Mouse (Mus musculus) forebrain, embryonic 15.5 days (tissue): ENCODE measurements around the gene Mdp1. TPM values are rescaled to one million over a fixed set of nuclear protein-coding genes. Genes with fewer than 3 reads are reported as not detected.
A peak's percentile ranks its signal among the peaks of the same experiment; 100 is the strongest.

ENCODE experiments used
- ATAC-seq: fragments of 200-750 bp; cut with Nextera tagmentation; replicated peaks from 2 replicates; pipeline ENCODE4 v1.8.0; 2017; ENCODE audit warnings: mild to moderate bottlenecking, moderate TSS enrichment, moderate library complexity
- H3K27ac ChIP-seq: fragments of 300-500 bp; sonication (generic); replicated peaks from 2 replicates; pipeline ENCODE4 v1.5.1; 2015; ENCODE audit warnings: mild to moderate bottlenecking, inconsistent platforms
- H3K27me3 ChIP-seq: fragments of 300-500 bp; sonication (generic); 2 replicates; pipeline ENCODE4 v1.6.1; 2015; ENCODE audit warnings: inconsistent platforms
- H3K36me3 ChIP-seq: fragments of 300-500 bp; sonication (generic); 2 replicates; pipeline ENCODE4 v1.6.1; 2015; ENCODE audit warnings: mild to moderate bottlenecking, inconsistent platforms
- H3K4me1 ChIP-seq: fragments of 300-500 bp; sonication (generic); 2 replicates; pipeline ENCODE4 v1.6.1; 2015; ENCODE audit warnings: inconsistent platforms
- H3K4me2 ChIP-seq: fragments of 300-500 bp; sonication (generic); replicated peaks from 2 replicates; pipeline ENCODE4 v1.6.1; 2015; ENCODE audit warnings: mild to moderate bottlenecking, inconsistent platforms
- H3K4me3 ChIP-seq: fragments of 300-500 bp; sonication (generic); 2 replicates; pipeline ENCODE4 v1.5.1; 2015; ENCODE audit warnings: mild to moderate bottlenecking, inconsistent platforms
- H3K9ac ChIP-seq: fragments of 300-500 bp; sonication (generic); replicated peaks from 2 replicates; pipeline ENCODE4 v1.6.1; 2015; ENCODE audit warnings: mild to moderate bottlenecking, inconsistent platforms
- H3K9me3 ChIP-seq: fragments of 300-500 bp; sonication (generic); 2 replicates; pipeline ENCODE4 v1.6.1; 2016; ENCODE audit warnings: inconsistent platforms
- WGBS: fragments of 180-500 bp; shearing (Covaris S2); methylation state at CpG from one replicate; pipeline ENCODE4 v1.1.7; 2015; ENCODE audit warnings: mixed read lengths; 5-methylcytosine and 5-hydroxymethylcytosine counted together
- polyA plus RNA-seq: library from polyadenylated mRNA; unstranded; fragments of >200 nt; fragmentation: Nextera tagmentation; extraction: Ambion mirVana; gene quantifications from 2 replicates; pipeline ENCODE4 v1.2.1, GENCODE M21; 2015

The Mdp1 gene
- polyA plus RNA-seq, 1 experiment from 2014 or later: 66.0 TPM

DNA sequence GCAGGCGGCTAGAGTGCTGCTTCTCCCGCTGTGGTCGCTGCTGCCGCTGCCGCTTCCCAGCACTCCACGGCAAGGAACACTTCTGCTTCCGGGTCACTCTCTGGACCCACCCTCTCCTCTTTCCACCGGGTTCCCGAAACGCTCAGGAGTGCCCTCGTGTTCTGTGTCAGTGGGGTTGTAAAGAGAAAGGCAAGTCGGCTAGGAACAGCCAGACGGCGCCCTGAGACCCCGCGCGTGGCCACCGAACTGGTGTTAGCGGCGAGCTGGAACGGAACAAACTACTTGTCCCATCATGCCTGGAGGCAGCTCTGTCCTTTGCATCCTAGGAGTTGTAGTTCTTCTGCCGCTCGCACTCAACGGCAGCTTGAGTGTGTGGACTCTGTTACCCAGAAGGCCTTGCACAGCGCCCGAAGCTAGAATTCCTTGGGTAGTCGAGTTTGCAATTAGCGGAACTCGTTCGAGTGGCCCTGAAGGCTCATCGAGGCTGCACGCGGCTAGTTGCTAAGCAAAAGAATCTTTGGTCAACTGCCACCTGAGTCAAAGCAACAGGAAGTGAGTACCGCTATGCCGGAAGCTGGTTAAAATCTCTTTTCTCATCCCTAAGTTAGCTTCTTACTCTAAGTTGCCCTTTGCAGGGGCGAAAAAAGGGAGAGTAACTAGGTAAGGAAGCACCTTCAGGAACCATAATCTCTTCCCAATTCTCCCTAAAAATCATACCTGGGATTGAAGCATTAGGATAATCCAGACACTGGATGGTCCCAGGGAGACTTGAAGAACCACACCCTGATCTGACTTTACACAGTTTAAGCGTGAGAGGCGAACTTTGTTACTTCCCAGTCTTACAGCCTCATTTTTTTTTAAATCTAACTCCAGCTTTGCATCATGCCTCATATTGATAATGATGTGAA, 11.8 kb upstream of the Mdp1 start, which contains the start of the genes Gmpr2 and Nedd8:
Gmpr2 (plus strand) TSS at position 109 of the 908 bp plus-strand sequence.
Nedd8 (minus strand) TSS at position 292 of the 908 bp plus-strand sequence.
- peak within 1 kb of the TSS; percentile 70 for H3K4me3 ChIP-seq
- peaks cover 21% of the 10 kb centered on the region for H3K36me3 ChIP-seq
- H3K27me3 ChIP-seq: no peaks in the 10 kb centered on the region
- peak; percentile 99 for ATAC-seq
- H3K27ac ChIP-seq: peak within 1 kb of the TSS; percentile 90
- WGBS: under 1% methylated on average over 38 of the region's 38 CpGs
- peaks cover 34% of the 10 kb centered on the region for H3K4me1 ChIP-seq
- peak within 1 kb of the TSS; percentile 70 for H3K9ac ChIP-seq
- no peaks in the 10 kb centered on the region for H3K9me3 ChIP-seq
- H3K4me2 ChIP-seq: peak within 1 kb of the TSS; percentile 83

DNA sequence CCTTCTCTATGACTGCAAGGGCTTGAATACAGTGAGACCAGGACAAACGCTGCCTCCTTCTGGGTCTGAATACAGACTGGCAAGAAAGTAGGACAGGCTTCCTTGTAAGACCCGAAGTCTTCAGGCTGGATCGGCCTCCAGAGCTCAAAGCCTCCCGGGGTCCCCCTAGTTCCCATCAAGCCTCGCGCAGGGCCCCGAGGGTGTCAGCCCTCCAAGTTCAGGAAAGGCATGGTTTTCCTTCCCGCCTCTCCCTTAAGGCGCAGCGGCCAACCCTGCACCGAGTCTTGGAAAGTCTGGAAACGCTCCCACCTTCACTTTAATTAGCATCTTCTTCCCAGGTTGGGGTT, 11.2 kb upstream of the Mdp1 start:
- Histone ChIP-seq H3K4me1 (peaks cover 34% of the 10 kb centered on the region), H3K27ac (peak overlapping the region; percentile 90), H3K36me3 (peaks cover 15% of the 10 kb centered on the region), H3K4me2 (peak overlapping the region; percentile 83), H3K4me3 (peak overlapping the region; percentile 70), H3K9me3 (no peaks in the 10 kb centered on the region), H3K9ac (peak overlapping the region; percentile 70), H3K27me3 (no peaks in the 10 kb centered on the region)
- peak; percentile 71 for ATAC-seq
- under 1% methylated on average over 12 of the region's 12 CpGs for WGBS

DNA sequence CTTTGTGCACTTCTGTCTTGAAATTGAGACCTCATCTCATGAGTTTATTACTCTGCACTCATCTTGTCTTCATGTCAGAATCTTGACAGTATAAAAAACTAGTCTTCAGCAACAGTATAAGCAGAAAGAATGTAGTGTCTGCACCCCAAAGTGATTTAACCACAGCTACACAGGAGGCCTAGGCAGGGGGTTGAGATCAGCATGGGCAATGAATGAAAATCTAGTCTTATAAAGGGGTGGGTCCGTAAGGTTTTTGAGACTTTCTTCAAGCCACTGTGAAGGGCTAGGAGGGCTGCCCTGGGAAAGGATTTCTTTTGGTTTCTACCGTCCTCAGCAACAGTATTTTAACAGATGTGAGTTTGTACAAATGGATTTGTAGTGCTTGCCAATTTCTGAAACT, 328 bp upstream of the Mdp1 start:
- Histone ChIP-seq H3K4me1 (peaks cover 10% of the 10 kb centered on the region), H3K36me3 (peaks cover 32% of the 10 kb centered on the region), H3K4me2 (peak overlapping the region; percentile 56), H3K27me3 (no peaks in the 10 kb centered on the region), H3K9me3 (no peaks in the 10 kb centered on the region), H3K4me3 (peak overlapping the region; percentile 66), H3K9ac (no peak overlapping the region), H3K27ac (peak overlapping the region; percentile 86)
- ATAC-seq: no peak; the same call in 1 of the 2 replicates
- WGBS: 35% methylated on average over 2 of the region's 2 CpGs

DNA sequence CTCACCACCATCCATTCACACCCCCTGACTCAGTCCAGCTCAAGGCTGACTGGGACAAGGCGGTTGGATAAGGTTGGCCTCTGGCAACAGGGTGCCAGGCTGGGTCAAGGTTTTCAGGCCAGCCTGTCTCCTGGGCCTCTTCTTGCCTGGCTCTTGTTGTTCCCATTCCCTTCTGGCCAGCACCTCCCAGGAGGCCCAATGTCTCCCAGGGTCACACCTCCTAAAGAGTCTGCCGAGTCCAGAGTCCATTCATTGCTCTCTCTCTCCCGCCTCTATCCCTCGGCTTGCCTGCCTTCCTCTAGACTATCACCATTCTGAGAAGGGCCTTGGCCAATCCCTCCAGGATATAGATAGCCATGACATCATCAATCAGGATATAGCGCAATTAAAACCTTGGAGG, 2.3 kb downstream of the Mdp1 start:
- H3K4me1 ChIP-seq: peaks cover 10% of the 10 kb centered on the region
- 95% methylated on average over 5 of the region's 5 CpGs for WGBS
- H3K36me3 ChIP-seq: peaks cover 26% of the 10 kb centered on the region
- no peak overlapping the region for H3K4me2 ChIP-seq
- H3K9ac ChIP-seq: no peak overlapping the region
- H3K27me3 ChIP-seq: no peaks in the 10 kb centered on the region
- H3K4me3 ChIP-seq: no peak overlapping the region
- no peak overlapping the region for H3K27ac ChIP-seq
- no peak for ATAC-seq
- no peaks in the 10 kb centered on the region for H3K9me3 ChIP-seq

DNA sequence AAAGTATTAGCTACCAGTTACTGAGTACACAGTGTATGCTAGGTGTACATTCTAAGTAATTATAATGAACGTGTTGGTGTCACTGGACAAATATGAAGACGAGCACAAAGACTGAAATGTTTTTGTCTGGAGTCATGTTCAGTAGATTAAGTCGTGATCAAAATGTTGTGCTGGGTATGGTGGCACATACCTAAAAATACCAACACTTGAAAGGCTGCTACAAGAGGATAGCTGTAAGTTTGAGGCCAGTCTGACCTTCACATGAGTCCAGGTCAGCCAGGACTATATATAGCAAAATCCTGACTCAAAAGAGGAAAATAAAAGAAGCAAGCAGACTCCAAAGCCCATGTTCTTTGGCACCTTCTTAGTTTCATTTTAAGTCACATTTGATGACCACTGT, 3.4 kb downstream of the Mdp1 start:
- Histone ChIP-seq H3K4me1 (peaks cover 10% of the 10 kb centered on the region), H3K4me3 (no peak overlapping the region), H3K27me3 (no peaks in the 10 kb centered on the region), H3K27ac (no peak overlapping the region), H3K9ac (no peak overlapping the region), H3K4me2 (no peak overlapping the region), H3K36me3 (peaks cover 18% of the 10 kb centered on the region), H3K9me3 (no peaks in the 10 kb centered on the region)
- ATAC-seq: no peak
- 90% methylated on average over 3 of the region's 3 CpGs for WGBS

DNA sequence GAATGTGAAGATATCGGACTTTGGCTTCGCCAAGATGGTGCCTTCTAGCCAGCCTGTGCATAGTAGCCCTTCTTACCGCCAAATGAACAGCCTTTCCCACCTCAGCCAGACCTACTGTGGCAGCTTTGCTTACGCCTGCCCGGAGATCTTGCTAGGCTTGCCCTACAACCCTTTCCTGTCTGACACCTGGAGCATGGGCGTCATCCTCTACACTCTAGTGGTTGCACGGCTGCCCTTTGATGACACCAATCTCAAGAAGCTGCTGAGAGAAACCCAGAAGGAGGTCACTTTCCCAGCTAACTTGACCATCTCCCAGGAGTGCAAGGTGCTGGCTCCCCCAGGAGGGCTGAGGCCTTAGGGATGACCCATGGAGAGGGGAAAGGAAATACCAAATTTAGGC, 8.8 kb downstream of the Mdp1 start:
- Histone ChIP-seq H3K4me3 (no peak overlapping the region), H3K27ac (no peak overlapping the region), H3K9me3 (no peaks in the 10 kb centered on the region), H3K4me1 (no peaks in the 10 kb centered on the region), H3K4me2 (no peak overlapping the region), H3K9ac (no peak overlapping the region), H3K27me3 (no peaks in the 10 kb centered on the region), H3K36me3 (no peaks in the 10 kb centered on the region)
- no peak for ATAC-seq
- 90% methylated on average over 7 of the region's 7 CpGs for WGBS

DNA sequence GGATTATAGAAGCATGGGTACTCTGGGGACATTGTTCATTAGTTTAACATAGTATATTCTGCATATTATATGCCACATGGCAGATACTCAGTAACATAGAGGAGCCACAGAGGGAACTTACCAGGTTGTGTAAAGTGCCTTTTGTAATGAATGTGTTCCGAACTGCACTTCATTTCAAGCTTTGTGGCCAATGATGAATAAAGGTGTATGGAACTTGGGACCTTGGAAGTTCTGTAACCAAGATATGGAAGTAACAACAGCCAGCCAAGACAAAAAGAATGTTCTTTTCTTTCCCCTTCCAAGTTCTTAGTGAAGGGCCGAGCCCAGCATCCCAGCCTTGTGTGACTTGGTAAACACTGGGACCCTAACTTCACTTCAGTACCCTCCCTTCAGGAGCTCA, 10.4 kb downstream of the Mdp1 start, which contains the start of gene Tssk4:
Tssk4 (plus strand) TSS at position 301 of the 400 bp plus-strand sequence.
- WGBS: 97% methylated on average over 2 of the region's 2 CpGs
- no peak within 1 kb of the TSS for H3K4me2 ChIP-seq
- no peak for ATAC-seq
- H3K27me3 ChIP-seq: no peaks in the 10 kb centered on the region
- H3K9me3 ChIP-seq: no peaks in the 10 kb centered on the region
- H3K36me3 ChIP-seq: no peaks in the 10 kb centered on the region
- no peak within 1 kb of the TSS for H3K4me3 ChIP-seq
- H3K4me1 ChIP-seq: peaks cover 4% of the 10 kb centered on the region
- H3K27ac ChIP-seq: no peak within 1 kb of the TSS
- H3K9ac ChIP-seq: no peak within 1 kb of the TSS

DNA sequence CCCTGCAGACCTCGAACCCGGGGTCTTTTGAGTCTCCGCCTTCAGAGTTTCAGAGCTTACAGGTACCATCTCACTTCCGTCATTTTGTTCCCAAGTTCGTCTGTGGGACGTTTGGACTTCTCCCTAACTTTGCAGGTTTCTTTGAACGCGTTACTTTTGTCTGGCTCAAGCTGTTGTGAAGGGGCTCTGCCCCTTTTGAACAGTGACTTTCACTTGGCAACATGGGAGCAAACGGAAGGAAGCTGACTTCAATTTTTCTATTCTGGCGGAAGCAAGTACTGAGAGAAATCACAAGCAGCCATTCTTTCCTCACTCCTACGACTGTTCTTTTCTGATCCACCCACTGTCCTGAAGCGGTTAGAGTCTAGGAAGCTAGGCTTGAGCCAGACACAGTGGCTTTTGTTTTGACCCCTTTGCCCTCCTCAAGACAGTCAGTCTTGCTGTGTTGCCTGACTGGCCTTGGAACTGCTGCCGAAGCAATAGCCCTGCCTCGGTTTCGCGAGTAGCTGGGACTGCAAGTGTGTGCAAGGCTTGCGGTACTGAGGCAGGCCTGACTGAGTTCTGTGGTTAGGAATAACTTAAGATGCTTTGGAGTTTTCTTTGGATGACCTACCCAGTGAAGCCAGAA, 15.9 kb downstream of the Mdp1 start:
- Histone ChIP-seq H3K4me1 (peaks cover 22% of the 10 kb centered on the region), H3K36me3 (peaks cover 18% of the 10 kb centered on the region), H3K9me3 (no peaks in the 10 kb centered on the region), H3K27ac (no peak overlapping the region), H3K9ac (peak overlapping the region; percentile 86), H3K4me3 (peak overlapping the region; percentile 71), H3K27me3 (no peaks in the 10 kb centered on the region), H3K4me2 (peak overlapping the region; percentile 76)
- ATAC-seq: no peak
- WGBS: 29% methylated on average over 17 of the region's 17 CpGs

DNA sequence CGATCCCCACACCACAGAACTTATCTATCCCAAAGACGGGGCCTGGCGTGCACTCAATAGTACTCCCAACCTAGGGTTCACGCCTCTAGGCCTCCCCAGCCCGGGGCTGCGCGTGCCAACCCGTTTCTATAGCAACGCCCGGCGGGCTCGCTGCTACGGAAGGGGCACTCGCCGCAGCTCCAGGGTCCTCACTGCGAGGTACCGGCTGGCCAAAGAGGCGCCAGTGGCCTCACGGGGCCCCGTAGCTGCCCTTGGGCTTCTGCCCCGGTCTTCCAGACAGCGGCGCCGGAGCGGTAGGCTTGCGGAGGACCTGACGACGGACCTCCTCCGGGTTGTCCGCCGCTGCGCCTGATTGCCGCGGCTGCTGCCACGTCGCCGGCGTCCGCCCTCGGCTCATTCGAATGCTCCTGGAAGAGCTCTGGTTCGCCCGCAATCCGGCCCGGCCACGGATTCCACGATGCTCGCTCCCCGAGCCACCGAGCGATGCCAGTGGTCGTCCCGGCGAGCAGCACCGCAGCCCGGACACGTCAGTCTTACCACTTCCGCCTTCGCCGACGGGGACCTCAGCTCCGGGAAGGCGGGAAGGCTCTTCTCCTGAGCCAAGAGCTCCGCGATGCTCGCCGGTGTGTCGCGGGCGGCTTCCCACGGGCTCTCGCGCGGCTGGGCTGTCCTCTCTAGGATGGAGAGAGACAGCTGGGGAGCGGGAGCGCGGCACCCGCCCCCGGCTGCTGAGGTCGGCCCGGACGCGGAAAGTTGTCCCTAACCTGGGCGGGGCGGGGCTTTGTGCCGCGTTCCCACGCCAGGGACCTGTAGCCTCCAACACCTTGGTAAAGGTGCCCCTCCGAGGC, 17.0 kb downstream of the Mdp1 start, which contains the start of gene Tm9sf1:
Tm9sf1 (minus strand) TSS at position 747 of the 848 bp plus-strand sequence.
- under 1% methylated on average over 83 of the region's 89 CpGs for WGBS
- H3K4me2 ChIP-seq: peak within 1 kb of the TSS; percentile 76
- peak within 1 kb of the TSS; percentile 86 for H3K9ac ChIP-seq
- peaks cover 22% of the 10 kb centered on the region for H3K4me1 ChIP-seq
- H3K4me3 ChIP-seq: peak within 1 kb of the TSS; percentile 71
- H3K27ac ChIP-seq: peak within 1 kb of the TSS; percentile 94
- peak; percentile 92 for ATAC-seq
- H3K36me3 ChIP-seq: peaks cover 28% of the 10 kb centered on the region
- no peaks in the 10 kb centered on the region for H3K9me3 ChIP-seq
- no peaks in the 10 kb centered on the region for H3K27me3 ChIP-seq

DNA sequence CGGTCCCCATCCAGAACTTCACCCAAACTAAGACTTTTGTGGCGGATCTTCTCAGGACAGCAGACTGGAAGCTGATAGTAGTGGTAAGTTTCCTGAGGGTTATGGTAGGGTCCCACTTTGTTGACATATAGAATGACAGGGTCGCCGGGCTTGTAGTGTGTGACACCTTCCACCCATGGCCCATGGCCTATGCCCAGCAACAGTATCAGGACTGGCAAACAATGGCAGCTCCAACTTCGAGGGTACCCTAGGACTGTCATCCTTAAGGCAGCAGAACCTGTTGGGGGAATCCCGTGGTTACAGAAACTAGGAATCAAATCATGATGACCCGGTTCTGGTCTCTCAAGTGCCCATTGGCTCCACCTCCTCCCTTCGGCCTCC, 17.6 kb downstream of the Mdp1 start:
- peak overlapping the region; percentile 86 for H3K9ac ChIP-seq
- peaks cover 22% of the 10 kb centered on the region for H3K4me1 ChIP-seq
- H3K4me2 ChIP-seq: peak overlapping the region; percentile 76
- peak overlapping the region; percentile 94 for H3K27ac ChIP-seq
- WGBS: 20% methylated on average over 8 of the region's 8 CpGs
- H3K27me3 ChIP-seq: no peaks in the 10 kb centered on the region
- peaks cover 34% of the 10 kb centered on the region for H3K36me3 ChIP-seq
- ATAC-seq: peak; percentile 57
- no peaks in the 10 kb centered on the region for H3K9me3 ChIP-seq
- H3K4me3 ChIP-seq: peak overlapping the region; percentile 71

DNA sequence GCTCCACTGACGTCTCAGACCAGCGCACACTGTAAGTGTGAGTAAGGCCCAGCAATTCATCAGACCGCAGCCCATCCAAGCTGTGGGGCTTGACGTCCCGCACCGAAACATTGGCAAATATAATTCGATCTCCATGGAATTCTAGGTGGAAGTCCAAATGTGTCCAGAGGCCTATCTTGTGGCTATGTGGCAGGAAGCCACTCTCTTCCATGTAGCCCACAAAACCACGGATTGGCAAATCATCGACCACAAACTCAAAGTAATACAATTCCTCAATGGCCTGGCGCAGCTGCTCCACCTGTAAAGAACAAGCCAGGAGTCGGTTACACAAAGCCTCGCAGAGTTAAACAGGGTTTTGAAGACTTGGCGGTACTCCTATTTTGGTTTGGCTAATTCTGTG, 19.0 kb downstream of the Mdp1 start:
- no peak for ATAC-seq
- Histone ChIP-seq H3K4me1 (peaks cover 23% of the 10 kb centered on the region), H3K4me3 (no peak overlapping the region), H3K27ac (no peak overlapping the region), H3K36me3 (peaks cover 45% of the 10 kb centered on the region), H3K27me3 (no peaks in the 10 kb centered on the region), H3K4me2 (no peak overlapping the region), H3K9ac (no peak overlapping the region), H3K9me3 (no peaks in the 10 kb centered on the region)
- 97% methylated on average over 13 of the region's 13 CpGs for WGBS
